8 mouse cellular contexts compared by ENCODE assay signal in the genomic region with DNA sequence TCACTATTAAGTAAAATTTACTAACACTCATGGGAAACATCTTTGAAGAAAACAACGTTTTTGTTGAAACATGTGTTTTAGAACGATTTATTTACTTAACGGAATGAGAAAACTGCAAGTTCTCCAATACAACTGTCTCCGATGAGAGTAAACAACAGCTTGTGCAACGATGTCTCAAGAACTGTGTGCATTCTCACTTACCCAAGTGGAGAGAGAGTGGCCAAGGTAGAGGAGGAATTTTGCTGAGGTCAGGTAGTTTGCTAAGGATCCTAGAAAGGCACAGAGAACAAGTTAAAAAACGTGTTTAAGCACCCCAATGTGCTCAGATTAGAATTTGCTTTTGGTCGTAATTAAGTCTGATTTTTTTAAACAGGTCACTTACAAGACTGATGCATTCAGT. TPM values are rescaled to one million over a fixed set of nuclear protein-coding genes. Genes with fewer than 3 reads are reported as not detected.
DNase-seq lines count a peak whose midpoint lies in the region; ATAC-seq and TF ChIP-seq lines count a peak whose summit lies in the region.

No protein-coding gene starts in this region.

- TF ChIP-seq CTCF in spleen, adult 2 months (IDR thresholded peaks at IDR 0.05; ENCODE audit: extremely low read depth, insufficient read depth, insufficient read length, insufficient replicate concordance), result no peak

- peak overlapping the region; percentile 88; the same call in 1 of the 2 replicates for H3K4me2 ChIP-seq in heart, embryonic 15.5 days
- H3K4me2 ChIP-seq in liver, embryonic 15.5 days, result peak overlapping the region; percentile 85

- no peaks in the 10 kb centered on the region for H3K9me3 ChIP-seq in heart, embryonic 15.5 days (replicated peaks)
- H3K9me3 ChIP-seq in liver, embryonic 15.5 days (replicated peaks), result no peaks in the 10 kb centered on the region

- H3K9ac ChIP-seq in heart, embryonic 15.5 days, result no peak overlapping the region
- peak overlapping the region; percentile 82 for H3K9ac ChIP-seq in liver, embryonic 15.5 days

- no peaks in the 10 kb centered on the region for H3K27me3 ChIP-seq in heart, embryonic 15.5 days
- H3K27me3 ChIP-seq in spleen, adult 2 months (ENCODE audit: control insufficient read depth, insufficient read depth, low read length), result no peaks in the 10 kb centered on the region; the same call in 1 of the 2 replicates
- H3K27me3 ChIP-seq in liver, embryonic 15.5 days, result no peaks in the 10 kb centered on the region

- DNase-seq in heart, adult 8-10 months (ENCODE audit: low spot score), result no peak
- no peak for DNase-seq in spleen, adult 2 months (ENCODE audit: low read depth in 1 of 2, low spot score in 2 of 2)
- no peak for DNase-seq in spleen, postnatal 4 days (ENCODE audit: low spot score in 2 of 2)
- peak; percentile 59 for DNase-seq in yolk sac, embryonic 10.5 days (ENCODE audit: low spot score)
- no peak for DNase-seq in ovary, postnatal 36 days (ENCODE audit: low spot score)
- DNase-seq in cerebellum, adult 11-12 months, result no peak

- H3K4me3 ChIP-seq in heart, embryonic 15.5 days, result peak overlapping the region; percentile 69; the same call in 1 of the 2 replicates
- peak overlapping the region; percentile 13; the same call in 1 of the 2 replicates for H3K4me3 ChIP-seq in spleen, adult 2 months (ENCODE audit: extremely low read depth, insufficient read depth, insufficient read length)
- H3K4me3 ChIP-seq in liver, embryonic 15.5 days (replicated peaks), result peak overlapping the region; percentile 85

- no peak overlapping the region for H3K27ac ChIP-seq in heart, embryonic 15.5 days
- H3K27ac ChIP-seq in spleen, adult 2 months (ENCODE audit: insufficient read depth, low read length), result no peak overlapping the region
- peak overlapping the region; percentile 93 for H3K27ac ChIP-seq in liver, embryonic 15.5 days (replicated peaks)

- ATAC-seq in heart, embryonic 15.5 days (replicated peaks; ENCODE audit: insufficient number of reproducible peaks, insufficient read depth, low FRiP score, low read depth), result no peak
- ATAC-seq in liver, embryonic 15.5 days (ENCODE audit: insufficient read depth), result no peak

- H3K36me3 ChIP-seq in heart, embryonic 15.5 days, result no peaks in the 10 kb centered on the region
- H3K36me3 ChIP-seq in spleen, adult 2 months (ENCODE audit: control insufficient read depth, insufficient read depth, low read length), result no peaks in the 10 kb centered on the region
- peaks cover 27% of the 10 kb centered on the region for H3K36me3 ChIP-seq in liver, embryonic 15.5 days (replicated peaks)

- no peak for TF ChIP-seq POLR2A in spleen, adult 2 months (IDR thresholded peaks at IDR 0.05; ENCODE audit: low read depth, low read length)

- 66% methylated on average over 7 of the region's 7 CpGs for WGBS in heart, embryonic 15.5 days
- WGBS in spleen, adult 2 months, result 71% methylated on average over 7 of the region's 7 CpGs
- WGBS in liver, embryonic 15.5 days (ENCODE audit: insufficient replicate concordance), result 55% methylated on average over 7 of the region's 7 CpGs

- peaks cover 3% of the 10 kb centered on the region for H3K4me1 ChIP-seq in heart, embryonic 15.5 days (replicated peaks)
- no peaks in the 10 kb centered on the region for H3K4me1 ChIP-seq in spleen, adult 2 months (ENCODE audit: control insufficient read depth, insufficient read depth, insufficient read length)
- H3K4me1 ChIP-seq in liver, embryonic 15.5 days (replicated peaks), result peaks cover 39% of the 10 kb centered on the region

RNA-seq across cellular contexts. Expression of a gene that starts 1.8 kb away (rescaled TPM):
- polyA plus RNA-seq in heart, embryonic 15.5 days (2015; fragmentation: Nextera tagmentation; extraction: Ambion mirVana), result 18.0 and 21.1 TPM in 2 replicates
- total RNA-seq in heart, adult 8-10 months (2022), result 10 to 100 TPM; 22.0 to 29.0 (median 26.5) TPM
- polyA plus RNA-seq in spleen, adult 2 months (2012; rRNA removed), result 37.9 and 62.6 TPM in 2 replicates
- 144 and 158 TPM in 2 replicates for polyA plus RNA-seq in liver, embryonic 15.5 days (2015; fragmentation: Nextera tagmentation; extraction: Ambion mirVana)

RNA-seq across cellular contexts. Expression of a gene that starts 34.4 kb away (rescaled TPM):
- not detected in 2 replicates for polyA plus RNA-seq in heart, embryonic 15.5 days (2015; fragmentation: Nextera tagmentation; extraction: Ambion mirVana)
- total RNA-seq in heart, adult 8-10 months (2022), result not detected
- polyA plus RNA-seq in spleen, adult 2 months (2012; rRNA removed), result not detected in 2 replicates
- not detected in 2 replicates for polyA plus RNA-seq in liver, embryonic 15.5 days (2015; fragmentation: Nextera tagmentation; extraction: Ambion mirVana)

Comparison
In these comparisons a context has a peak if more than half of its experiments do, and no peak if none do; other contexts are left out.
1. H3K4me3 ChIP-seq: peak in every context shown above with its lines; median percentile 85 in liver, embryonic 15.5 days; 69 in heart, embryonic 15.5 days; 13 in spleen, adult 2 months.